Mouse (Mus musculus): ENCODE data around the gene Dcst1. TPM values are rescaled to one million over a fixed set of nuclear protein-coding genes. Genes with fewer than 3 reads are reported as not detected.

The Dcst1 gene
- total and polyA plus RNA-seq, 2 experiments from 2014 or later = 0.05 to 1.1 TPM

DNA sequence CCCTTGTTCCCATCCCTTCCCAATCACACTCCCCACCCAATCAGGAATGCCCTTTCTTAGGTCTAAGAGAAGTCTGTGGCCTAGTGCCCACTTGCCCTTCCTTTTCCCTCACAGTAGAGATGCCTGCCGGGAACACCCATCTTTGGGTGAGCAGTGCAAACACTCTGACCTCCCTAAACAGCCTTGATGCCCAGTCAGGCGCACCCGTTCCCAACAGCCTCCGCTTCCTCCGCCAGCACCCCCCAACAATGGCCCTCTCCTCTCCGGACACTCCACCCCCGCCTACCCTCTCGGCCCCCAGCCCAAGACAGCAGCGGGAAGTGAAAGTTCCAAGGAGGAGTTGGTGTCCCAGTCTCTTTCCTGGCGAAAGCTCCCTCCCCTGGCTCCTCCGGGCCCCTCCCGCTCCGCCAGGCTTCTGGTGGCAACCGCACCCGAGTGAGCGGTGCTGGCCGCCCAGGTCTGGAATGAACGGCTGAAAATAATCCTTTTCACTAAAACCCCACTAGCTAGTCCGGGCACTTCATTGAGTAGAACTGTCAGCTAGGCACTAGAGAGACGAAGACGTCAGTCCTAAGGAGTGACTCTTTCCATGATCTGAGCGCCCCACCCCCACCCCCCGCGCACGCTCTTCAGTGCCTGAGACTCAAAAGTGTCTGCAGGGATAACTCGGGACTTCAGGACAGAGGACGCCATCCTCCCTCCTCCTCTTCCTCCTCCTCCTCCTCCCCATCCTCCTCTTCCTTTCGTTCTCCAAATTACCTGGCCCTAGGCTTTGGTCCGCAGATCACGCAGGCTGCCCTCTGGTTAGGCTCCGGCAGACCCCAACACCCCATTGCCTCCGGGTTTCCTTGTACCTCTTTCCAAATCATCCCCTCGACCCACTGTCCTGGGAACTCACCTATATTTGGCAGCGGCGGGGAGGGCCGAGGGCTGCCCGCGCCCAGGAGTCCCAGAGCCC lies 15.9 kb downstream of the Dcst1 start:
- H3K4me2 ChIP-seq (ENCODE audit: low read depth, low read length, poor library complexity, severe bottlenecking) = peak overlapping the region; percentile 96
- 1% methylated on average over 38 of the region's 38 CpGs for WGBS
- peaks cover 15% of the 10 kb centered on the region for H3K36me3 ChIP-seq (ENCODE audit: insufficient read depth, low read length)
- TF ChIP-seq CTCF (IDR thresholded peaks at IDR 0.05) = no peak
- peak overlapping the region; percentile 76 for H3K4me3 ChIP-seq (ENCODE audit: low read depth, low read length)
- H3K27ac ChIP-seq (ENCODE audit: low read depth, low read length) = peak overlapping the region; percentile 89
- H3K4me1 ChIP-seq (ENCODE audit: insufficient read depth, low read length) = 0 out of 2 replicates have a peak, but pooled peaks cover 2% of the 10 kb centered on the region
- peak; percentile 35 for DNase-seq (ENCODE audit: low spot score)
- H3K9ac ChIP-seq (replicated peaks; ENCODE audit: low read length, poor library complexity, severe bottlenecking) = peak overlapping the region; percentile 71
- no peaks in the 10 kb centered on the region for H3K27me3 ChIP-seq (ENCODE audit: insufficient read depth, low read length)
- ATAC-seq (ENCODE audit: low FRiP score) = peak; percentile 47
- no peaks in the 10 kb centered on the region for H3K9me3 ChIP-seq (ENCODE audit: low read length)

DNA sequence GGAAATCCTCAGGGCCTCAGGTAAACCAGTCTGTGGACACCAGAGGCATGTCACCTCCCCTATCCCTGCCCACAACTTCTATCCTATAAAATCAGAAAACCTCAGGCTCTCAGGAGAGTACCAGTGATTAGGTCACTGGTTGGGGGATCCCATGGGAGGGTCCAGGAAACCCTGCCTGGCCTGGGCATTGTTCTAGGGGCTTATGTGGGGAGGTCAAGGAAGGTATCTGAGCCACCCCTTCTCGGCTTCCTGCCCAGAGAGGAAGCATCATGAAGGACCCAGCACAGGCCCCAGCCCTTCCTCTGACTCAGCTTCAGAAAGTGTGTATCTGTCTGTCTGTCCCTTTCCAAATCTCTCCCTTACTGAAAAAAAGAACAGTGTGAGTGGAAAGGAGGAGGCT lies 17.1 kb downstream of the Dcst1 start:
- Histone ChIP-seq H3K36me3 (ENCODE audit: insufficient read depth, low read length) (peaks cover 27% of the 10 kb centered on the region), H3K9me3 (ENCODE audit: low read length) (no peaks in the 10 kb centered on the region), H3K9ac (replicated peaks; ENCODE audit: low read length, poor library complexity, severe bottlenecking) (no peak overlapping the region), H3K27me3 (ENCODE audit: insufficient read depth, low read length) (no peaks in the 10 kb centered on the region), H3K4me1 (ENCODE audit: insufficient read depth, low read length) (0 out of 2 replicates have a peak, but pooled peaks cover 2% of the 10 kb centered on the region), H3K4me2 (ENCODE audit: low read depth, low read length, poor library complexity, severe bottlenecking) (no peak overlapping the region), H3K27ac (ENCODE audit: low read depth, low read length) (no peak overlapping the region), H3K4me3 (ENCODE audit: low read depth, low read length) (no peak overlapping the region)
- no peak for TF ChIP-seq CTCF (IDR thresholded peaks at IDR 0.05)
- ATAC-seq (ENCODE audit: low FRiP score) = no peak
- no peak for DNase-seq (ENCODE audit: low spot score)
- WGBS = 58% methylated on average over 1 of the region's 1 CpGs

DNA sequence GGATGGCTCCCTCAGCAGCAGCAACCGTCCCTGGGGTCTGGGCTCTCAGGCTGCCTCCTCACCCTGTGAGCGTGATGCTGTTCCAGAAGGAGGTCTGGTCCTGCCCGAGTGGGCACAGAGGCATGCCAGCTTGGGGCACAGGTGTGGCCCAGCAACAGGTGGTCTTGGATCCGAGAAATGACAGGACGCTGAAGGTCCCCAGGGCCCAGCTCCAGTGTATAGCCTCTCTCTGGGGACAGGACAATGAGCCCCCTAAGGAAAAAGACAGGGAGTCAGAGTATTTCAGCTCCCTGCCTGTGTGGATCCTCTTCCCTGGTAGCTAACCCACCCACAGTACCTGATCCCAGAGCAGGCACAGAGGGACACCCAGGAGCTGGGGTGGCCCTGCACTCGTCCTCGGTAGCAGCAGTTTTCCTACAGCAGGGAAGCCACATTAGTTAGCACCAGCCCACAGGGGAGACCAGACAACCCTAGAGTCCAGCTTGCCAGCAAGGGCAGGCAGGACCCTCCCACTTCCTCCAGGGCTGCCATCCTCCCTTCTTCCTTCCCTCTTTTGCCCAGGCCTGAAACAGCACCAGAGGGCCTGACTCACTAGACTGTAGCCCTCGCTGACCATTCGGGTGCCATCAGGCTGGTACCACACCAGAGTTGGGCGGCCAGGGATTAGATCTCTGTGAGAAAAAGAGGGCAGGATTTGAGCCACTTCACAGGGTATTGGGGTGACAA lies 18.1 kb downstream of the Dcst1 start:
- no peak overlapping the region for H3K4me3 ChIP-seq (ENCODE audit: low read depth, low read length)
- 0 out of 2 replicates have a peak, but pooled peaks cover 2% of the 10 kb centered on the region for H3K4me1 ChIP-seq (ENCODE audit: insufficient read depth, low read length)
- TF ChIP-seq CTCF (IDR thresholded peaks at IDR 0.05) = no peak
- H3K27ac ChIP-seq (ENCODE audit: low read depth, low read length) = no peak overlapping the region
- H3K9me3 ChIP-seq (ENCODE audit: low read length) = no peaks in the 10 kb centered on the region
- H3K9ac ChIP-seq (replicated peaks; ENCODE audit: low read length, poor library complexity, severe bottlenecking) = no peak overlapping the region
- WGBS = 80% methylated on average over 10 of the region's 10 CpGs
- ATAC-seq (ENCODE audit: low FRiP score) (no peak), DNase-seq (ENCODE audit: low spot score) (no peak)
- H3K36me3 ChIP-seq (ENCODE audit: insufficient read depth, low read length) = peaks cover 31% of the 10 kb centered on the region
- H3K4me2 ChIP-seq (ENCODE audit: low read depth, low read length, poor library complexity, severe bottlenecking) = no peak overlapping the region
- no peaks in the 10 kb centered on the region for H3K27me3 ChIP-seq (ENCODE audit: insufficient read depth, low read length)

DNA sequence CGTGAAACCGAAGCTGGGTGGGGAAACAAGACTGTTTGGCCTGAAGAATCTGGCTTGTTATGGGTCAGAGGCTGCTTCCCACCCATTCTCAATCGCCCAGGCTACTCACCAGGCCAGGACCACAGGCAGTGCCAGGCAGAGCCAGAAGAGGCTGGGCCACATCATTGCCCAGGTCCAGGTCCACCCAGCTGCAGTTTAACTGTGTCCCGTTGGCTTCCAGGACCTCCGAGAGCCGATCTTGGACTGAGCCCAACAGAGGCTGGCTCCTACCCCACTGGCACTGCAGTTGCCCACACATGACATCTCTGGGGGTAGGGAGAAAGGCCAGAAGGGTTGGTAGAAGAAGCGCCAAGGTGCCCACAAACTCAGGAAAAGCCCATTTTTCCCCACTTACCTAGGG lies 21.8 kb downstream of the Dcst1 start:
- peaks cover 34% of the 10 kb centered on the region for H3K36me3 ChIP-seq (ENCODE audit: insufficient read depth, low read length)
- H3K27me3 ChIP-seq (ENCODE audit: insufficient read depth, low read length) = no peaks in the 10 kb centered on the region
- no peak for TF ChIP-seq CTCF (IDR thresholded peaks at IDR 0.05)
- H3K9ac ChIP-seq (replicated peaks; ENCODE audit: low read length, poor library complexity, severe bottlenecking) = no peak overlapping the region
- no peak overlapping the region for H3K4me2 ChIP-seq (ENCODE audit: low read depth, low read length, poor library complexity, severe bottlenecking)
- WGBS = 90% methylated on average over 7 of the region's 7 CpGs
- DNase-seq (ENCODE audit: low spot score) (no peak), ATAC-seq (ENCODE audit: low FRiP score) (no peak)
- no peaks in the 10 kb centered on the region for H3K9me3 ChIP-seq (ENCODE audit: low read length)
- H3K27ac ChIP-seq (ENCODE audit: low read depth, low read length) = no peak overlapping the region
- H3K4me1 ChIP-seq (ENCODE audit: insufficient read depth, low read length) = no peaks in the 10 kb centered on the region
- H3K4me3 ChIP-seq (ENCODE audit: low read depth, low read length) = no peak overlapping the region

DNA sequence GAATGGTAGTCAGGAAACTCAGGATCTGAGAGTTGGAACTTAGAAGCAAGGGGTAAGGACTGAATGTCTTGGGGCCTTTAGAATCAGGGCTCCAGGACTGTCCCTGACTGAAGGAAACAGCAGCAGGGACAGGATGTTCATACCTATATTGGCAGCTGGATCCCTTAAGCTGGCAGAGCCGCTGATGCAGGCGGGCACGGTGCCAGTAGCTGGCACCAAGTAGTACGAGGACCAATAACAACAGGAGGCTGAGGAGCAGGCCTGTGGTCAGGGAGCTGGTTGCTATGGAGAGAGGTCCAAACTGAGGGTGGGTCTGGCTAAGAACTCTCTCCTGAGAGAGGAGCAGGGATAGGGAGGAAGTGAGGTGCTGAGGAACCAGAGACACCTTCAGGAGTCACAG lies 23.3 kb downstream of the Dcst1 start:
- no peak overlapping the region for H3K4me2 ChIP-seq (ENCODE audit: low read depth, low read length, poor library complexity, severe bottlenecking)
- DNase-seq (ENCODE audit: low spot score) = no peak
- peaks cover 34% of the 10 kb centered on the region for H3K36me3 ChIP-seq (ENCODE audit: insufficient read depth, low read length)
- no peak for TF ChIP-seq CTCF (IDR thresholded peaks at IDR 0.05)
- no peak for ATAC-seq (ENCODE audit: low FRiP score)
- H3K9me3 ChIP-seq (ENCODE audit: low read length) = no peaks in the 10 kb centered on the region
- H3K4me1 ChIP-seq (ENCODE audit: insufficient read depth, low read length) = 0 out of 2 replicates have a peak, but pooled peaks cover 2% of the 10 kb centered on the region
- H3K27ac ChIP-seq (ENCODE audit: low read depth, low read length) = no peak overlapping the region
- no peak overlapping the region for H3K9ac ChIP-seq (replicated peaks; ENCODE audit: low read length, poor library complexity, severe bottlenecking)
- no peak overlapping the region for H3K4me3 ChIP-seq (ENCODE audit: low read depth, low read length)
- no peaks in the 10 kb centered on the region for H3K27me3 ChIP-seq (ENCODE audit: insufficient read depth, low read length)
- WGBS = 74% methylated on average over 4 of the region's 4 CpGs
